Mouse (Mus musculus) E14TG2a.4 (cell line): ENCODE measurements at regions not wholly inside any gene's neighbourhood (a gene's known extent, or its start where the extent isn't known, plus 50 kb on each side); places are given as distances from the start of the nearest gene placed in this dataset.

Experiments used
- H3K27me3 ChIP-seq: 2 replicates; pipeline ENCODE4 v1.6.1; 2014; ENCODE audit warnings: low read length, control low read depth; ENCODE audit not compliant: insufficient read depth
- H3K36me3 ChIP-seq: 2 replicates; pipeline ENCODE4 v1.6.1; 2014; ENCODE audit warnings: low read length, control low read depth; ENCODE audit not compliant: insufficient read depth
- H3K4me1 ChIP-seq: replicated peaks from 2 replicates; pipeline ENCODE4 v1.6.1; 2014; ENCODE audit warnings: low read depth, low read length, control low read depth
- H3K4me3 ChIP-seq: replicated peaks from 2 replicates; pipeline ENCODE4 v1.5.1; 2014; ENCODE audit warnings: mild to moderate bottlenecking, low read length
- H3K9me3 ChIP-seq: 2 replicates; pipeline ENCODE4 v1.6.1; 2014; ENCODE audit warnings: low read length, control low read depth
- CTCF ChIP-seq: conservative IDR thresholded peaks from 2 replicates; pipeline ENCODE4 v1.5.1; 2014; ENCODE audit warnings: low read length
- NANOG ChIP-seq: IDR thresholded peaks from 2 replicates; pipeline ENCODE4 v1.6.1; 2014; ENCODE audit warnings: borderline replicate concordance, low read length, mixed read lengths
- POU5F1 ChIP-seq: IDR thresholded peaks from 2 replicates; pipeline ENCODE4 v1.6.1; 2014; ENCODE audit warnings: low read length, borderline replicate concordance

DNA sequence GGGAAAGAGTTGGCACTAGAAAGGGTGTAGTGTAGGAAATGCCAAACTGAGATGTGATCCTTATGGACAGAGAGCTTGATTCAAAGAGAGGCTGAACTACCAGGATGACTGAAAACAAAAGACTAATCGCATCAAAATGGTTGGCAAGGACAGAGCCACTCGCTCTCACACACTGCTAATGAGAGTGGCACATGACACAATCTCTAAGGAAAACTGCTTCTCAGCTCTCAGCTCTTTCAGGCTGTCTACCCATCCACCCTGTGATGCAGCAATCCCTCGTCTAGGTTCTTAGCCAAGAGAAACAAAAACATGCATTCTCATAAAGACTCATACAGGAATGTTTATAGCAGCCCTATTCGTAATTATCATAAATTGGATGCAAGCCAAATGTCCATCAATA, 143.1 kb downstream of the Mreg start:
- Histone ChIP-seq H3K9me3 (no peaks in the 10 kb centered on the region), H3K36me3 (no peaks in the 10 kb centered on the region), H3K4me3 (no peak overlapping the region), H3K27me3 (no peaks in the 10 kb centered on the region), H3K4me1 (no peaks in the 10 kb centered on the region)
- TF ChIP-seq CTCF = no peak
- no peak for TF ChIP-seq NANOG
- no peak for TF ChIP-seq POU5F1

DNA sequence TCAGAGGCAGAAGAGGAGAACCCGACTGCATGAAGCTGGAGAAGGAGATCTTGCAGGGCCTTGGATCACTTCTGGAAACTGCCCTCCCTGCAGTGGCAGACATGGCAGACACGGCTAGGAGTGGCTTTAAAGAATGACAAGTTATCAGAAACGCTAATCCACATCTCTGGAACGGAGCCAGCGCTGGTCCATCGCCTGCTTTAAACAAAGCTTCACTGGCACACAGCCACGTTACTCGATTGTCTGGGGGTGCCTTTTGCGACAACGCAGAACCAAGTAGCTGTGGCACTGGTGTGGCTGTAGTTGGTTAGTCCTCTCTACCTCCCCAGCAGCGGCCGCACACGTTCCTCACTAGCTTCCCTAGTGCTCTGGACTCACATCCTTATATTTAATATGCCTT, 147.0 kb downstream of the Mreg start:
- TF ChIP-seq CTCF (no peak), NANOG (no peak), POU5F1 (no peak)
- no peaks in the 10 kb centered on the region for H3K9me3 ChIP-seq
- H3K4me1 ChIP-seq = no peaks in the 10 kb centered on the region
- no peaks in the 10 kb centered on the region for H3K27me3 ChIP-seq
- H3K36me3 ChIP-seq = no peaks in the 10 kb centered on the region
- no peak overlapping the region for H3K4me3 ChIP-seq

DNA sequence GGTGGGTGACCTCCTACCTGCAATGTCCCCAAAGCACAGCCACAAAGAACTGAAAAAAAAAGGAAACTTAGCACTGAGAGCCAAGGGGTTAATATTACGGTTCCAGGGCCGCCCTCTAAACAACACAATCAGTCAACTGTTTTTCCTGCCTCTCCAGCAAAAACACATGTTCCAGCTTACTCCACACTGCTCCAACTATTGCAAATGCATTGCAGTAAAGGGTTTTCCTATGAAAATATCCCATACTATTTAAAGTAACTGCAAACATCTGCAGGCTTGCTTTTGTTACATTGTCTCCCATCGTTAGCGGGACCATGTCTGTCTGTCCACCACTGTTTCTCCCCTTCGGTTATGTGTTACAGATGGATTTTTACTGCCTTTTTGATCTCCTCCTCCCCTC, 151.7 kb downstream of the Mreg start:
- no peaks in the 10 kb centered on the region for H3K27me3 ChIP-seq
- TF ChIP-seq CTCF = no peak
- no peak for TF ChIP-seq NANOG
- TF ChIP-seq POU5F1 = no peak
- H3K4me1 ChIP-seq = no peaks in the 10 kb centered on the region
- no peak overlapping the region for H3K4me3 ChIP-seq
- H3K36me3 ChIP-seq = no peaks in the 10 kb centered on the region
- H3K9me3 ChIP-seq = no peaks in the 10 kb centered on the region

DNA sequence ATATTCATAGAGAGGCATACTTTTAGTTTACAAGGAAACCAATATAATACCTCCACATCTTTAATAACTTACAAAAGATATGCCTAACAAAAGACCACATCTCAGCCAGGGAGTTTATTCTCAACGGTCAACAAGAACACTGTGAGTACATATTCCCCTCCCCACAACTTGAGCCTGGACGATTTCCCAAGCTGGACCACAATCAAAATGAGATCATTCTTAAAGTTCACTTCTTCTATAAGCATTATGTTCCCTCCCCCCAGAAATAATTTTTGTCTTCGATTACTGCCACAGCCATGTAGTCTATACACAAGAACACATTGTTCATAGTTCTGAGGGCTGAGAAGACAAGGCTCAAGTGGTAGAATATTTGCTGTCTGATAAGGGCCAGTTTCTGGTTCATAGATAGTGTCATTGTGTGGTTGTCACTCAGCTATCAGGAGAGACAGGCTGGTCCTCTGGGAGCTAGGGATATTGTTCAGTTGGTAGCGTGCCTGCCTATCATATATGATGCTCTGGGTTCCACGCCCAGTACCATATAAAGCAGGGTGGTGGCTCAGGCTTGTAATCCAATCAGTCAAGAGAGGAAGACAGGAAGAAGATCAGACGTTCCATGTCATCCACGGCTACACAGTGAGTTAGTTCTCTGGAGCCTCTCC, 153.9 kb downstream of the Mreg start:
- Histone ChIP-seq H3K4me3 (no peak overlapping the region), H3K4me1 (no peaks in the 10 kb centered on the region), H3K36me3 (no peaks in the 10 kb centered on the region), H3K27me3 (no peaks in the 10 kb centered on the region), H3K9me3 (no peaks in the 10 kb centered on the region)
- TF ChIP-seq CTCF (no peak), POU5F1 (no peak), NANOG (no peak)

DNA sequence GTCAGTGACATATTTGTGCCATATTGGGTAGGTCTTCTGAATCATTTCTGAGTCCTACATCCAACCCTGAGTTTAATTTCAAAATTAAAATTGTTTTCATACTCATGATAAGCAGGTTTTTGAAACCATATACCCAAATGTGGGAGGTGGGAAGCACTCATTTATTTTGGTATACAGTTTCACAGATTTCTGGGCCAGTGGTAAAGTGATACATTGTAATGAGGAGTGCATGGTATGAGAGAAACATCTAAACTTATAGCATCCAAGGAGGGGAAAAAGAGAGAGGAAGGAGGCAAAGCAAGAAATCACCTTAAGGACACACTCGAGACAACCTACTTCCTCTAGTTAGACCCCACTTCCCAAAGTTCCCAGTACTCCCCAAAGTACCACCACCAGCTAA, 157.6 kb downstream of the Mreg start:
- no peak overlapping the region for H3K4me3 ChIP-seq
- no peaks in the 10 kb centered on the region for H3K9me3 ChIP-seq
- no peaks in the 10 kb centered on the region for H3K27me3 ChIP-seq
- TF ChIP-seq NANOG = no peak
- no peak for TF ChIP-seq CTCF
- no peak for TF ChIP-seq POU5F1
- no peaks in the 10 kb centered on the region for H3K36me3 ChIP-seq
- no peaks in the 10 kb centered on the region for H3K4me1 ChIP-seq

DNA sequence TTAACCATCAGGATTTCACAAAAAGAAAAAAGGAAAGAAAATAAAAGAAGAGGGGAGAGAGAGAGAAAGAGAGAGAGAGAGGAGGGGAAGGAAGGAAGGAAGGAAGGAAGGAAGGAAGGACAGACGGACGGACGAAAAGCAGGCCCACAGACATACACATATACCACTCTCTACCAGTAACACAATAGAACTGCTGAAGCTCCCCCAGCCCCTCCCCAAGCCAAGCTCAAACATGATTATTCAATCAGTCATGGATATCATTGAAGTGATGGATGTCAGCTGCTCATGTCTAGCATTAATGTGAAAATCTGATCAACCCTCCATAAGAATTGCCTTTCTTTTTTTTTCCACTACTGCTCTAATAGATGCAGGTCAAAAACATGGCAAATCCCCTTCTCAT, 161.2 kb downstream of the Mreg start:
- Histone ChIP-seq H3K27me3 (no peaks in the 10 kb centered on the region), H3K4me3 (no peak overlapping the region), H3K9me3 (no peaks in the 10 kb centered on the region), H3K36me3 (no peaks in the 10 kb centered on the region), H3K4me1 (no peaks in the 10 kb centered on the region)
- TF ChIP-seq POU5F1 (no peak), NANOG (no peak), CTCF (no peak)

DNA sequence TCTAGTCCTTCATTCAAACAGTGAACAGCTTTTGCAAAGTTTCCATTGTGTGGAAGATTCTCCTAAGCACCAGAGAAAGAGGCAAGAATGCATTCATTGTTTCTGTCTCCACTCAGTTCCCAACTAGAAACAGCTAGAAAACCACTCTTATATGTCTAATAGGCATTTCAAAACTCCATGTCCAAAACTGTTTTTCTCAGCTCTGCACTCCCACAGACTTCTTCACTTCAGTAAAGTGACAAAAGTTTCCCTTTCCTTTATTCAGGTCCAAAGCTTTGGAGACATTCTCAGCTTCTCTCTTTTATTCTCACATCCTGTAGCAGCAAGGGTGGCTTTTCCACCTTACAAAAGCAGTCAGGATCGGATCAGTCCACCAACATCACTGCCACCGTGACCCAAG, 166.0 kb downstream of the Mreg start:
- no peaks in the 10 kb centered on the region for H3K36me3 ChIP-seq
- no peak overlapping the region for H3K4me3 ChIP-seq
- TF ChIP-seq POU5F1 (no peak), NANOG (no peak), CTCF (no peak)
- no peaks in the 10 kb centered on the region for H3K4me1 ChIP-seq
- no peaks in the 10 kb centered on the region for H3K9me3 ChIP-seq
- no peaks in the 10 kb centered on the region for H3K27me3 ChIP-seq

DNA sequence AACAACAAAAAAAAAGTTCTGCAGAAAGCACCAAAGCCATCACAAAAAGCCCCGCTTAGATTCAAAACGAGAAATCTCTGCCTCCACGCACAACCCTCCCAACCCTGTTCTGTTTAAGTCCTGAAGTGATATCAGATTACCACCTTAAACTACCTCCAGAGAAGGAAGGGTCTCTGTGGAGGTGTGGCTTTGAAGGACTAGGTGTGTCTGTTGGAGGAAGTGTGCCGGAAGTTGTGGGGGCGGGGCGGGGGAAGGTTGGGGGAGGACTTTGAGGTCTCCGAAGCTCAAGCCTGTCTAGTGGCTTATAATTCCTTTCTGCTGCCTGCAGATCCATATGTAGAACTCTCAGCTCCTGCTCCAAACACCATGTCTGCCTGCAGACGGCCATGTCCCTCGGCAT, 173.6 kb downstream of the Mreg start:
- peaks cover 8% of the 10 kb centered on the region; the same call in 1 of the 2 replicates for H3K4me1 ChIP-seq
- no peak for TF ChIP-seq NANOG
- TF ChIP-seq CTCF = no peak
- no peak for TF ChIP-seq POU5F1
- H3K36me3 ChIP-seq = no peaks in the 10 kb centered on the region
- no peaks in the 10 kb centered on the region for H3K9me3 ChIP-seq
- H3K4me3 ChIP-seq = no peak overlapping the region
- no peaks in the 10 kb centered on the region for H3K27me3 ChIP-seq

DNA sequence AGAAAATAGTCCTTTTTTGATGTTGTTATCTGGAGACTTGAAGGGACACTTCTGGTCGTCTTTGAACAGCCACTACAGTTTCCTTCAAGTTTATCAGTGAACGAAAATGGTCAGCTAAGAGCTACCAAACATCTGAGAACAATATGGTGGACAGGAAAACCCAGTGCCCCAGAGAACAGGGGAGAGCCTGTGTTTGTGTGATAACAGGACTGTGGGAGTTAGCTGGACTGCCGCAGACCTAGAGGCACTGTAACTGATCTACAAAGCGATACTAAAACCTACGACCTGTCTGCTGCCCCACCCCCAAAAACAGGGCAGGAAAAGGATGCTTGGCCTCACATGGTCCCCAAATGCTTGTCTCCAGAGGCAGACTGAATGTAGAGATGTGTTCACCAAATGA, 175.5 kb downstream of the Mreg start:
- Histone ChIP-seq H3K36me3 (no peaks in the 10 kb centered on the region), H3K4me1 (peaks cover 8% of the 10 kb centered on the region; the same call in 1 of the 2 replicates), H3K4me3 (no peak overlapping the region), H3K27me3 (no peaks in the 10 kb centered on the region), H3K9me3 (no peaks in the 10 kb centered on the region)
- TF ChIP-seq POU5F1 (no peak), CTCF (no peak), NANOG (no peak)

DNA sequence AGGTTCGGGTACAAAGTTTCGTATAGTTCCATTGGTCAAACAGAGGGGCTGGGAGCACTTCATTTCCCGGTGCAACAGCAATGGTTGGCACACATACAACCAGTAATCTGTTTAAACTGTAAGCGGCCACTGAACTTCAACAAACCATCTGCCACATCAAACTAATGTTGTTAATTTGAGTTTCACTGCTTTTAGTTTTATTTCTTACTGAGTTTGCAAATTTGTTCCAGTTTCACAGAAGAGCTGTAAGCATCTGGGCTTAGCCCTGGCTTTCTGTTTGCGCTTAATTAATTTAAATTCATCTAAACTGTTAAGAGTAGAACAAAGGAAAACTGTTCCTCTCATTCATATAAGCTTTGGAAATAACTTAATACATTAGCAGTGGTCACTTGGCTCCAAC, 176.0 kb downstream of the Mreg start:
- Histone ChIP-seq H3K4me1 (peaks cover 8% of the 10 kb centered on the region; the same call in 1 of the 2 replicates), H3K4me3 (no peak overlapping the region), H3K27me3 (no peaks in the 10 kb centered on the region), H3K36me3 (no peaks in the 10 kb centered on the region), H3K9me3 (no peaks in the 10 kb centered on the region)
- TF ChIP-seq NANOG (no peak), POU5F1 (no peak), CTCF (no peak)
